Mouse (Mus musculus) layer of hippocampus, postnatal 36 days (tissue): ENCODE data around the gene Rps15a. TPM values are rescaled to one million over a fixed set of nuclear protein-coding genes. Genes with fewer than 3 reads are reported as not detected.

Source experiments
- DNase-seq, 2 experiments: peaks; one replicate each; pipeline ENCODE4 v3.0.0; 2022
- total RNA-seq, 2 experiments: library from RNA; stranded (reverse); gene quantifications; 2 replicates each; pipeline ENCODE4 v1.2.3; 2021

Gene Rps15a
- total RNA-seq = 100 to 1,000 TPM; 370 to 388 TPM

DNA sequence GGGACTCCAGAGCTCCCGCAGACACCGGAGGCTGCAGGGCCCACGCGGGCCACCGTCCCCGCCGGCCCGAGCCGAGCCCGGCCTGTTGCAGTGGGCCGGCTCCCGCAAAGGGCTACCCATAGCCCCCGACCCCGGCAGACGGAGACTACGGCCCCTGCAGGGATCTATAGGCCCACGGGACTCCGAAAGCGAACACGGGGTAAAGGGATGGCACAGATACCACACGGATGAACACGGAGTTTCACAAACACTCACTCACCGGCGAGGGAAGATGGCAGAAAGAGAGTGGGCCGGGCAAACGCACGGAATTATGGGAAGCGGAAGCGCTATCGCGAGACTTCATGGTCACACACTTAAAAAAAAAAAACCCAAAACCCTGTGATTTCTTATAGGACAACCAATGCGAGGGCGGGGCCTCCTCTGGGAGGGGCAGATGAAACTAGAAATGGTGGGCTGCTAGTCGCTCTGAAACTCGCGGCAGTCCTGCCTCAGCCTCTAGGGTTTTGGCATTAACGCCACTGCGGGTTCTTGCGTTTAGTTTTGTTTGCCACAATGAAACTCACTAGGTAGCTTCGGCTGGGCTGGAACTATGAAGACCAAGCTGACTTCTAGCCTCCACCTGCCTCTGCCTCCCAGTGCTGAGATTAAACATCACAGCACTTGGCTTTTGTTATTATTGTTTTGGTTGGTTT, at the start of gene Rps15a:
Gene Rps15a (minus strand): TSS at position 312 of the 692 bp plus-strand sequence.
- peak; percentile 90 to 95 for DNase-seq

DNA sequence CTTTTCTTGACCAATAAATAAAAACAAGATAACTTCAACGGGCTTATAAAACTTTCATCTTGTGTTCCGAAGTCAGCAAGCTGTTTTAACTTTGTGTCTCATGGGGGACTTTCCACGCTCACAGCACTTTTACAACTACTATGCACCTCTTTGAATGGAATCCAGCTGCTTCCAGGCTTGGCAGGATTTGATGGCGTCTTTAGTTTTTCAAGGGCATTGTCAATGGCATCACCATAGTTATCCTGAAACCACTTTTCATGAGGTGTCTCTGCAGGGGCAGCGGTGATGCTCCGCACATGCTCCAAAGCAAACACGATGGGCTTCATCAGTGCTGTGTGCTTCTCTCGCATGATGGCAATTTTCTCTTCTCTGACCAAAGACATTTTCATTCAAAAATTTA, 47.0 kb upstream of the Rps15a start:
- DNase-seq = no peak

DNA sequence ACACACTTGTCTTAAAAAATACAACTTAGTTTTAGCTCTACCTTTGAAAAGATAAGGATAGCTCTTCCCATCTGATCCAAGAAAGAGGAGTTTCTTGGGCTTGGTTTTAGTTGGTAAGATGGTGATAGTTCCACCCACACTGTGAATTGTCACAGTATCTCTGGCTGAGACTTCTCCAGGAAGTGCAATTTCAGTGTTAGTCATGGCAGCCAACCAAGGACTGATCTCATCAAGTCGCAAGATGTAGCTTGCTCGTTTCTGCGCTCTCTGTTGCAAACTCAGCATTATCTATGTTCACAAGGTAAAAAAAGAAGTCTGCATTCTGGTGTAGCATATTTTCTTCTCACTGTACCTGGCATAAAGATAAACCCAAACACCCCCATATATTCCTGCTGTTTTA, 44.1 kb upstream of the Rps15a start:
- no peak for DNase-seq

DNA sequence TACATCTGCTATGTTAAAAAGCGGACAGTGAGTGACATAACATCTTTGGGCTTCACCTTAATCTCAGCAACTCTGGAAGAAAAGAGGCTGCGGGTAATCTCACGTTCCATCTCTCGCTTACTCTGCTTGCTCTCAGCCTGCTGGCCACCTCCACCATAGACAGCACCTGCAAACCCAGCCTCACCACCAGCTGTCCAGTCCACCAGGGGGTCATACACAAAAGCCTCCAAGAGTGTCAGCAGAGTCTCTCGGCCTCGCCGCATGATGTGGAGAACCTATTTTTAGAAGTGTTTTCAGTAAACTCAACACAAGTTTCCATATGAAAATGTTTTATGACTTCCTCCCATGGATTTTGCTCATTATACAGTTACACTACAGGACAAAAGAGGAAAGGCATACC, 40.5 kb upstream of the Rps15a start:
- no peak for DNase-seq

DNA sequence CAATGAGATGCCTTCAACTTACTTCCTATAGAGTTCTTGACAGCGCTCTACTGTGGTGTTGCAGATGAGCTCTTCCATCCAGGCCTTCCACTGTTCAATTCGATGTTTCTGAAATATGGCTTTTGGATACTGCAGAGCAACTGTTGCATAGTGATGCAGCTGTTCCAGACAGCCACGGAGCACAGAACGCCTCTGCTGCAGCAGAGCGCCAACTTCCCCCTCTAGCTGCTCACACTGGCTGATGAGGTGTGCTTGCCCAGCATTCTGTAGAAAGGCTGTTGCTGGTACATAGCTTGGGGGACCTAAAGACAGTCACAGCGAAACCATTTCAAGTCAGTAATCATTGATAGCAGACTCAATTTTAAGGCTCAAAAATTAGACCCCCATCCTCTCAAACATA, 38.2 kb upstream of the Rps15a start:
- no peak for DNase-seq

DNA sequence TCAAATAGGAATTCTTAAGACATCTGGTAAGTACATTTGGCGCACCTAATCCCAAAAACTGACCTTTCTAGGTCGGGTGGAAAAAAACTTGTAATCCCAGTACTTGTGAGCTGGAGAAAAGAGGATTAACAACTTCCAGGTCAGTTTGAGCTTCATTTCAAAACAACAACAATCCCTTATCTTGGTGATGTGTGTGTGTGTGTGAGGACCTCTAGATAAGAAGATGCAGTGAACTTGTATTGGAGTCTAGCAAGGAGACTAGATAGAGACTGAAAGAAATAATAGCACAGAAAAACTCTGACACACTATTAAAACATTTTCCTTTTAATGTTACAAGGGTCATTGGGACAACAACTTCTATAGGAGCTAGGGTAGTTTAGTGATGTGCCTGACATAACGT, 27.6 kb upstream of the Rps15a start:
- no peak for DNase-seq

DNA sequence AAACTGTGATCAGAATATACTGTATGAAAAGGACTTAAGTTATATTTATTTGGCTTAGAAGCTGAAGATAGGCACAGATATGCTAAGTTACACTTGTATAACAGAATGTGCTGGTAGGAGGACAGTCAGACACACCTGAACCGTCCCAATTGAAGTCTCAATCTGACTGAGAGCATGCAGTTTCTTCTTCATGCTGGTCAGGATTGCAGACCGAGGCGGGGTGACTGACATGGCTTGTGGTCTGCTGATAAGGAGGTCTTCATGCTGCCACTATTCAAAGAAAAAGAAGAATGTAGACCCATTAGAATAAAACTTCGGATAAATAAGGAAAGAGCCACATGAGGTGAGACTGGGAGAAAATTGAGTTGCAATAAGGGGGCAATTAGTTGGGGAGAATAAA, 27.1 kb upstream of the Rps15a start:
- no peak for DNase-seq

DNA sequence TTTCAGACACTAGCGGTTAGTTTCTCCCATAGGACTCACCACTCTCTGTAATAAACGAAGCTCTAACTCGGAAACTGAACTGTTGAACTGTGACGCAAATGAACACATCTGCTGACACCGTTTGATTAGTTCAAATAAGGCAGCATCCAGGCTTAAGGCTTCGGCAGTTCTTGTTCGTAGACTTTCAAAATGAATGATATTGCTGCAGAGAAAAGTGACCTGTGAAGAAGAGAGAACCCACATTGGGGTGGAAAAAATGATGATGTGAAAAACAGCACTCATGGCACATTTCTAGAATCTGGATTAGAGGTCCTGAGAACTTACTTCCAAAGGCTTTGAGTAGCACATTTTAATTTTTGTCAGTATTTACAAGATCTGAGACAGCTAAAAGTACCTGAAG, 25.3 kb upstream of the Rps15a start:
- no peak for DNase-seq

DNA sequence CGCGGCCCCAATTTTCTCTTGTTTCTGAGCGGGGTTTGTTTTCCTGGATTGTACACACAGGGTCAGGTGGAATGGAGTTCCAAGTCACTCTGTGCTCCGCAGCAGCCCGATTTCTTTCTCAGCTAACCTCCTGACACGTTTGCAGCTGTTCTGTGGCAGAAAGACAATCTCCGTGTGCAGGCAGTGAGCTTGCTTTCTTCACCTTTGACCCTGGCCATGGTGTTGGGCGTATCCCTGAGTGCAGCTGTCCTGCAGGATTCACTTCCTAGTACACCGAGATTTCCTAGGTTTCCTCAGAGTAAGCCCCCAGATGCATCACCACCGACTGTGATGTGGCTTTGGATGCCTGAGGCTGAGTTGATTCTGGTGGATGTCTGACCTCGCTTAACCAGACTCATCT, 19.1 kb upstream of the Rps15a start:
- DNase-seq = no peak

DNA sequence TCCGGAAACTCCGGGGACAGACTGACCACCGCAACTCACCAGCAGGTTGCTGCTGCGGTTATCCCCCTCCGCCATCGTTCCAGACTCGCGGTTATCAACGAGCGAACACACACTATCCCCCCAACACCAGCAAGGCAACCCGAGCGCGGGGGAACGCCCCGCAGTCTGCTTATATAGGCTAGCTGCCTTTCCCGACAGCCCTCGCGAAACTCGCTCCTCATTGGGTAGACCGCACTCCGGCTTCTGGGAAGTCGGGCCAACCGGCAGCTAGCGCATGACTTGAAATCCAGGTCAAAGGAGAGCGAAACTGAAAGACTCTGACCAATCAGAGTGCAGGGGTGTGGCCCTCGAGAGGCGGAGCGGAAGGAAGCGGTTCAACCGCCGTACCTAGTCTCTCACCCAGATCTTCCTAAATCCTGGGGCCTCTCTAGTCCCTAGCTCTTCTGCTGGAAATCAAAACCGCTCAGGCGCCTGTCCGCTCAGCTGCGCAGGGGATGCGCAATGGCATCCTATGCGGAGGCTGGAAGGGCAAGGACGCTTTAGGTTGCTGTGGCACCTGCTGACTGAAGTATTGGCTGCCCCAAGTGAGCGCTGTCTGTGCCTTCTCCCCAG, 13.5 kb upstream of the Rps15a start, which contains the start of gene Arl6ip1:
Gene Arl6ip1 (minus strand): TSS at position 233 of the 612 bp plus-strand sequence.
- DNase-seq = peak; percentile 97

DNA sequence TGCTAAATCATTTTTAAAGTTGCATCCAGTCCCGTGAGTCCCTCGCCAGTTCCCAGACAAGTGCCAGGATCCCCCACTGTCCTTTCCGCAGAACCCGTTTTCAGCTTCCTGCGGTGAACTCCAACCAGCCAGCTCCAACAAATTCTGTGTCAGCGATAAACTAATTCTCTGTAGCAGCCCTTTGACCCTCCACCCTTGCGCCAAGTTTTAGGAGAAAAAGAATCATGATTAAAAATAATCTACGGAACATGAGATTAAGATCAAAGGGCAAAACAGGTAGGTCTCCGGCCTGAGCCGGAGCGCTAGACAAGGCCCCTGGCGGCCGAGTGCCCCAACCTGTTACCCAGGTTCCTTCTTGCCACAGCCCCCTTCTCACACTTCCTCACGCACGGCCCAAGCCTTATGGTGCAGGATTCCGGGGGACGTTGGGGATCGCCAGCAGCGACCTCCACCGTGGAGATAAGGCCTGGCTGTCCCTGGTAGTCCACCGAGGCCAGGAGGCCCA, 13.0 kb upstream of the Rps15a start:
- peak in 1 of 2 experiments; percentile 31 for DNase-seq

DNA sequence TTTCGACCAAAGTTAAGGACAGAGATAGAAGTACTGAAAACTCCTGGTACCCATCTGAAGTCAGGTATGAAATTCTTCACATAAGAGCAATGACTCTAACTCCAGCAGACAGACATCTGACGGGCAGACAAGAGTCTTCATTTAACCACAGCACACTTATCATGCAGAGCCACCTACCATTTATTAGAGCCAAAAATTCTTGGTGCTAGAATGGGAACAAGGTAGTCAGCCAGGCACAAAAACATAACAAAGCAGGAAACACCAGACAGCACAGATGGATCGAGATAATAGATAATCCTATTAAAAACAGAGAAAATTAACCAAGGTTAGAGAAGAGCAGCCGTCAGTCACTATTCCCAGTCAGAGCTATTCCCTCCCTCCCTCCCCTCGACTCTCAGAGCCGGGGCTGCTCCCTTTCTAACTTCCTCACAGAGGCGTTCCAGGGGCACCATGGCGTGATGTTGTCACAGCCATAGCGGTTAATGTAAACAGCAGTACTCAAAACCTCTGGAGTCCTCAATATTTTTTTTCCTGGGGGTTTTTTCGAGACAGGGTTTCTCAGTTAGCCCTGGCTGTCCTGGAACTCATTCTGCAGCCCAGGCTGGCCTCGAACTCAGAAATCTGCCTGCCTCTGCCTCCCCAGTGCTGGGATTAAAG, 10.4 kb upstream of the Rps15a start:
- DNase-seq = no peak

DNA sequence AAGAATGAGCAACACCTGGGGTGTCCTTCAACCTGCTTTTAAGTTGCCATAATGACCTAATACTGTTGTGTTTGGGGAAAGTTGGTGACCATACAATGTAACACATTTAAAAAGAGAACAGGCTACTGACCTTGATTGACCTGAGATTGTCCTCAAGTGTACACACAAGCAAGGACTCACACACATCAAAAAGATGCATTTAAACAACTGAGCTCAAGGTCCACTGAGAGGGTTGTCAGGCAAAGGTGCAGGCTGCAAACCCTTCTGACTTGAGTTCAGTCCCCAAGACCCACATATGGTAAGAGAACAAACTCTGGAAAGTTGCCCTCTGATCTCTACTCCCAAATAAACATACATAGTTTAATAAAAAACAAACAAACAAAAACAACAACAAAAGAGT, 9.7 kb upstream of the Rps15a start:
- no peak for DNase-seq

DNA sequence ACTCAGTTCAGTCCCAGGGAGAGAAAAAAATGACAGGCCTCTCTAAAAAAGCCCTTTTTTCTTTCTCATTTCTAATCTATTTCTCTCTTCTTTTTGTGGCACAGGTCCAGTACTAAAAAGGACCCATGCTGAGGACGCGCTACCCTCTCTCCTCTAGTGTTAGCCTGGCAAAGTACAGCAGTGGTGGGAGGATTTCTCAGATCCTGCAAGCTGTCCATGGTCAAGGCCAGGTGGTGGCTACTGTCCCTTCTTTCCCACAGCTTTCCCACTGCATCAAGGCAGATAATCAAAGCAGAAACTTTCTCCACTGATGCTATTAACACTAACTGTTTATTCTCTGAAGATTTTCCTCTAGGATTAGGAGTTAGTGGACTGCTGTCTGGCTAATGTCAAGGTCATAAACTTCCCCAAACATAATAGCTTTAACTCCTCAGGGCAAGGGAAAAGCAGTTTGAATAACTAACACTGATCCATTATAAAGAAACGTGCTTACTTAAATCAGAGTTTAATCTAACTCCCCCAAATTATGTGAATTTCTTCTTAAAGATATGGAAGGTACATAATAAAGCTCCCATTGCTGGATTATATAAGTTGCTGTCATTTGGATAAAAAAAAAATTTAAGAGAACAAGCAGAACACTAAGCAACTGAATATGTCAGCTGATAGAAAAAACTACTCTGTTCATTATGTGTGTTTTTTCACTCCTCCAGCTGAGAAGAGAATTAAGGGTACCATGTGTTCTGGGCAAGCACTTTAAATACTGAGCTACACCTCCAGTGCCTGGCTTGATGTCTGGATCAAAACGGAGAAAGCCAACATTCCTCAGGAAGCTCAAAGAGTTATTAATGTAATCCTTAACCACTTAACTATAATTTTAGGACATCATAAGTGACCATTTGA, 7.8 kb upstream of the Rps15a start:
- no peak for DNase-seq

DNA sequence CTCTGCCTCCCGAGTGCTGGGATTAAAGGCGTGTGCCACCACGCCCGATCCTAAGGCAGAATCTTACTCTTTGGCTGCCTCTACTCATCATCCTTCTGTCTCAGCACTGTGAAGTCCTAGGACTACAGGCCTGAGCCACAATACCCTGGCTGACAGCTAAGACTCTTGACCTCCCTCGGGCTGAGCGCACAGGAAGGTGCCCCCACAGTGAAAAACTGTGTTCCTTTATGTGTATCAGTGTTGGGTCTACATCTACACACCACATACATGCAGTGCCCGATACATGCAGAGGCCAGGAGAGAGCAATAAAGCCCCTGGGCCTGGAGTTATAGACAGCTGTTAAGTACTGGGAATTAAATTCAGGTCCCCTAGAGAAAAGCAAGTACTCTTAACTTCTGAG, 6.2 kb upstream of the Rps15a start:
- no peak for DNase-seq

DNA sequence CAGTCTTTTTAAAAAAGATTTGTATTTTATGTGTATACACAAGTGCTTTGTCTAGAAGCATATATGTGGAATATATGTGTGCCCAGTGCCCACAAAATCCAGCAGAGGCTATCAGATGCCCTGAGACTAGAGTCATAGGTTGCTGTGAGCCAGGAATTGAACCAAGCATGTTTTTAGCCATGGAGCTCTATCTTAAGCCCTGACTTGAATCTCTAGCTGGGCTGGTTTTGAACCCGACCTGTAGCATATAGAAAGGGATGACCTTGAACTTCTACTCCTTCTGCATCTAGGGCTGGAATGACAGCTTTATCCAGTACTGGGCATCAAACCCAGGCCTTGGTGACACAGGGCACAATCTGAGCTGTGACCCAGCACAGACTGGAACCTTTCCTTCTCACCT, 4.7 kb upstream of the Rps15a start:
- no peak for DNase-seq

DNA sequence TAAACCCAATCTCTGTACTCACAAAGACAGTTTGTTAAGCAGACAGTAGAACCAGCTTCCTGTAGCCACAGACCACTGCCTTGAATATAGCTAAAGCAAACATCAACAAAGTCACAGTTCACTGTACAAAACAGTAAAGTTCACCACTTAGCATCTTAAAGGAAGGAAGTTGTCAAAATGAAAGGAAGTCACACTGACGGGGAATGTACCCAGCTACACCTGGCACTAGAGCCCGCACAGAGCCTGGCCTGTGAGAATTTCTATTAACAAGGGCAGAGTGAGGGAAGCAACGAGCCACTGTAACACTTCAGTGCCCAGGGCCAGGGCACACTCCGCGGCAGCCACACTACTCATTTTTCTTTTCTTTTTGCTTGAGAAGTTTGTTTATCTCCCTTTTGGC, 4.0 kb upstream of the Rps15a start:
- no peak for DNase-seq

DNA sequence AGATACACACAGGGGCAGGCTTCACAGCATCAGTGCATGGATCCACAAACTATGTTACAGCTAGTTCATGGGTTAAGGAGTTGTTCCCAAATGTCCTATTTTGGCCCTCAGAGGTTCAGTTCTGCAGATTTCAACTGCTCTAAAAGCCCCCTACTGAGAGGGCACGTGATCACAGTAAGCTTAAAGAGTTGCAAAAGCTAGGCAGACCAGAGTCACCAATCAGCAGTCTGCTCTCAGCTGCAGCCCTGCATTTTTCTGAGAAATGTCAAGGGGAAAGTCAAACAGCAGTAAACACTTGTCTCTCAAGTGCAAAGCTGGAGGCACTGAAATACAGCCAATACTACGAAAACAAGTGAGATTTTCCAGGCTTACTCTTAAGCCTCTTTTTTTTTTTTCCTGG, 3.2 kb upstream of the Rps15a start:
- no peak for DNase-seq

DNA sequence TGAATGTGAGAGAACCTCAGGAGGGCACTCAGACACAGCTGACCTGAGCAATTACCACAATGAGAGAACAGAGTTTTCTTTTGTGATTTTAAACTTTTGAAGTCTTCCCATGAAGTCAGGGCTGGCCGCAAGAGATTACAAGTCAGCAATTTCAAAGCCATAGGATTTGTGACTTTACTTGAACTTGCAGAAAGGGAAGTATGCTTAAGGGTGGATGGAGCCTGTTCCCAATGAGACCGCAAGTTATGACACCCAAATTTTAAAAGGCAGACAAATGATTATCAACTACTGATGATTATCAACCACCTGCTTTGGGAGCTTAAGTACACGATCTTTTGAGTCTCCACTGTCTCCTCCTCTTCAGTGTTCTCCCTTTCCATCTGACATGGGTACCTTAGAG, 2.4 kb upstream of the Rps15a start:
- DNase-seq = no peak

DNA sequence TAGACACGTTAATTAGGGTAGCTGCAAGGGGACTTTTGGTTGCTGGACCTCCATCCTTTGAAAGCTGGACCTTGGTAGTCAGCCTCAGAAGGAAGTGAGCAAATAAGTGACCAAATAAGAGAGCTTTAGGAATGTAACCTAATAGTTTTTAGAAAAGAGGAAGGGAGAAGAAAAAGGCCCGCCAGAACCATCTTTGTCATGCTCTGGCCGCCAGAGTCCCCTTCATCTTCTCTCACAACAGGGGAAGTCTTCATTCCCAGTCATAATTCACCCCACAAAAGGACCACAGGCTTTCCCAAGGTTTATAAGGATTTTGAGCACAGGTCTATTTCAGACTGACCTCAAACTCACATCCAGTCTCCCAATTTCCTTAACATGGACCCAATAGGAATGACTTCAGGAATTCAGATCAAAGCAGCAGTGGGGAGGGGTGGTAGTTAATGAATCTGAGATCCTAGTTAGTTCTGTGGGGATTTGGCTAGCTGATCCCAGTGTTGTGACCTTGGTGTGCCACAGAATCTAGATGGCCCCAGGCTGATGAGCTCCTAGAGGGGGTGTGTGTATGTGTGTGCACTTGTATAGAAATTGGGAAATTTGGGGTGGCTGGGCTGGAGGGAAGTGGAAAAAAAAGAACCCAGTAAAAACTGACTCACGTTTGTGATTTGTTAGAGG, 1.7 kb upstream of the Rps15a start:
- no peak for DNase-seq

DNA sequence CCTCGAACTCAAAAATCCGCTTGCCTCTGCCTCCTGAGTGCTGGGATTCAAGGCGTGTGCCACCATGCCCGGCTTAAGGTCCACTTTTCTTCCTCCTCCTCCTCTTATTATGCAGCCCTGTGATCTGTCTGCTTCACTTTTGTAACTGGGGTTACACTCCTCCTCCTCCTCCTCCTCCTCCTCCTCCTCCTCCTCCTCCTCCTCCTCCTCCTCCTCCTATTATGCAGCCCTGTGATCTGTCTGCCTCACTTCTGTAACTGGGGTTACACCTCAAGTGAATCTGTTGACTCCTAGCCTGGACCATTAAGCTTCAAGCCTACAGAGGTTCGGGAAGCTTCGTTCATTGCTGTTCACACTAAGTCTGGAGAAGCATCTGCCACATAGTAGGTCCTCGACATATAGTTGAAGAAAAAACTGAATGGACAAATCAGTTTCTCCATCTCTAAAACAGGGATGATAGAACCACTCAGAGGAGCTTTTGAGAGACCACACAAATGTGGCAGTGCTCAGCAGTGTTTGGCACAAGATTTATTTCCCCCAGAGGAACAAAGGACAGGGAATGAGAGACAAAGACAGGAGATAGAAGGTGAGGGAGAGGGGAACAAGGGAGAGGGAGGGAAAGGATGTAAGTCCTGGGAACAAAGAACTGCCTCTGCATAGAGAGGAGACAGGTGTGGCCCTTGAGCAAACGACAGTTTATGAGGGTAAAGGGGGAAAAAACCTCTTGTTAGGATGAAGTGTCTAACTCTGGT, 975 bp upstream of the Rps15a start:
- no peak for DNase-seq

DNA sequence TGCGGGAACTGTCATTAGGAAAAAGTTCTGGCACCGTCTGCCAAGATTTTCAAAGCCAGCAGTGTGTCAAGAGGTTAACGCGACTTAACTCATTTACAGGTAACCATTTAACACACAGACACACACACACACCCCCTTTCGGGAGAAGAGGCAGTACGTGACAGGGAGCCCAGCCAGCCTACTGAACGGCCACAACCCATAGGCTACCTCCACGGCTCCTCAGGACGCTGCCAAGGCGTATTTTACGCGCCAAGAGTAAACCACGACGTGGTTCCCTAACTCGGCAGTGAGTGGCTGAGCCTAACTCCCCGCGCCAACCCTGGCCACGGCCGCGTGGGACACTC, 483 bp downstream of the Rps15a start:
- DNase-seq = no peak
